Mouse (Mus musculus): ENCODE results near the gene Nup43. TPM values are rescaled to one million over a fixed set of nuclear protein-coding genes. Genes with fewer than 3 reads are reported as not detected.

The Nup43 gene
- total and polyA plus RNA-seq, 3 experiments: 47.9 to 117 (median 73.5) TPM

DNA sequence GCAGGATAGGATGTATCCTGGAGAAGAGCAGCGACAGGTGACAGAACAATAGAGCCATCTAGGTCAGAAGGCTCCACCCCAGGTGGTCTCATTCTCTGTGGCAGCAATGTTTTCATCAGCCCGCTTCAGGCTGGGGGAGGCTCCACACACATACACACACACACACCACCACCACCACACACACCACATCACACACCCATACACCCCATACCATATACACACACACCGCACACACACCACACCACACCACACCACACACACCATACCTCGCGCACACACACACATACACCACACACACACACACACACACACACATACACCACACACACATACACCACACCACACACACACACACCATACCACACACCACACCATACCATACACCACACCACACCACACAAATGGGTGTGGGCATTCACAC is 47.5 kb upstream of the Nup43 start:
- no peak for DNase-seq (ENCODE audit: extremely low read depth)
- H3K36me3 ChIP-seq (replicated peaks in 1 of 2; ENCODE audit: control insufficient read depth in 1 of 2, insufficient read depth in 1 of 2, low read length in 1 of 2): peaks cover 0 to 14% of the 10 kb centered on the region in 2 experiments
- no peaks in the 10 kb centered on the region for H3K27me3 ChIP-seq (replicated peaks)
- no peak for TF ChIP-seq KAT2A (IDR thresholded peaks at IDR 0.05; ENCODE audit: insufficient replicate concordance, low read length)
- TF ChIP-seq ELF1 (IDR thresholded peaks at IDR 0.05; ENCODE audit: low read depth, low read length): no peak
- no peak for TF ChIP-seq PAX5 (IDR thresholded peaks at IDR 0.05; ENCODE audit: low read length)
- no peak for TF ChIP-seq JUND (conservative IDR thresholded peaks at IDR 0.05; ENCODE audit: low read depth, low read length)
- no peak for TF ChIP-seq ZNF384 (IDR thresholded peaks at IDR 0.05; ENCODE audit: low read depth, low read length)
- TF ChIP-seq ZMIZ1 (IDR thresholded peaks at IDR 0.05; ENCODE audit: low read depth, low read length): no peak
- TF ChIP-seq TBP (conservative IDR thresholded peaks at IDR 0.05; ENCODE audit: low read depth, low read length): no peak
- no peak for TF ChIP-seq JUN (IDR thresholded peaks at IDR 0.05; ENCODE audit: insufficient read depth, low read depth, low read length)
- no peak for TF ChIP-seq HCFC1 (IDR thresholded peaks at IDR 0.05; ENCODE audit: low read depth, low read length)
- no peak for TF ChIP-seq NELFE (IDR thresholded peaks at IDR 0.05; ENCODE audit: low read depth, low read length)
- TF ChIP-seq RCOR1 (conservative IDR thresholded peaks at IDR 0.05; ENCODE audit: low read depth, low read length): no peak
- TF ChIP-seq CHD1 (IDR thresholded peaks at IDR 0.05; ENCODE audit: low read depth, low read length): no peak
- TF ChIP-seq BHLHE40 (IDR thresholded peaks at IDR 0.05; ENCODE audit: low read depth, low read length): no peak
- TF ChIP-seq RAD21 (IDR thresholded peaks at IDR 0.05; ENCODE audit: low read depth, low read length): no peak
- dilution Hi-C loops (cut with MboI; ENCODE audit: extremely low pct_ligation_motif_present, extremely low pct_unique_long_range_greater_than_20kb, low sequenced_read_pairs): no loop called here
- H3K9me3 ChIP-seq (replicated peaks; ENCODE audit: low read length): no peaks in the 10 kb centered on the region
- H3K4me2 ChIP-seq (ENCODE audit: insufficient read depth, low read depth, poor library complexity, severe bottlenecking): no peak overlapping the region
- no peak overlapping the region for H3K27ac ChIP-seq (ENCODE audit: insufficient read depth, low read depth)
- H3K4me1 ChIP-seq (ENCODE audit: control insufficient read depth in 1 of 2, insufficient read depth in 2 of 2): peaks cover 0 to 10% of the 10 kb centered on the region in 2 experiments; a peak in 2 of 4 replicates
- no peaks in the 10 kb centered on the region for H3K79me2 ChIP-seq (replicated peaks; ENCODE audit: control insufficient read depth, extremely low read depth, insufficient read depth, poor library complexity, severe bottlenecking)
- H3K9ac ChIP-seq (ENCODE audit: insufficient read depth, low read depth): no peak overlapping the region
- no peak overlapping the region for H3K4me3 ChIP-seq (replicated peaks in 1 of 3; ENCODE audit: low read depth in 2 of 3, low read length in 2 of 3, poor library complexity in 1 of 3)
- in situ Hi-C loops (cut with MboI; ENCODE audit: low pct_ligation_motif_present, low pct_unique_long_range_greater_than_20kb, low sequenced_read_pairs): no loop called here

DNA sequence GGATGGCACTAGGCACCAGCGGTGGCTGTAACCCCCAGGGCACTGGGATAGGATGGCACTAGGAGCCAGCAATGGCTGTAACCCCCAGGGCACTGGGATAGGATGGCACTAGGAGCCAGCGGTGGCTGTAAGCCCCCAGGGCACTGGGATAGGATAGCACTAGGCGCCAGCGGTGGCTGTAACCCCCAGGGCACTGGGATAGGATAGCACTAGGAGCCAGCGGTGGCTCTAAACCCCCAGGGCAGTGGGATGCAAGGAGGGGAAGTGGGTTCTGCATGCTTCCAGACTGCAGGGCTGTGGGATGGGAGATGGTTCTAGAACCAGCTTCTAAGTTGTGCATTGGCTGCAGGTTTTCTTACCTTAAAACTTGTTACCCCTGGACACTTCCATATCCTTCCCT is 46.6 kb upstream of the Nup43 start:
- peaks cover 0 to 14% of the 10 kb centered on the region in 2 experiments for H3K36me3 ChIP-seq (replicated peaks in 1 of 2; ENCODE audit: control insufficient read depth in 1 of 2, insufficient read depth in 1 of 2, low read length in 1 of 2)
- TF ChIP-seq TCF12 (IDR thresholded peaks at IDR 0.05; ENCODE audit: low read depth, low read length) (no peak), MAZ (IDR thresholded peaks at IDR 0.05; ENCODE audit: low read depth, low read length) (no peak), CHD2 (IDR thresholded peaks at IDR 0.05; ENCODE audit: low read length) (no peak), CTCF (conservative IDR thresholded peaks at IDR 0.05 in 1 of 2, IDR thresholded peaks at IDR 0.05 in 1 of 2; ENCODE audit: low read depth in 2 of 2, low read length in 2 of 2) (no peak), ZNF384 (IDR thresholded peaks at IDR 0.05; ENCODE audit: low read depth, low read length) (no peak), TBP (conservative IDR thresholded peaks at IDR 0.05; ENCODE audit: low read depth, low read length) (no peak), EP300 (IDR thresholded peaks at IDR 0.05; ENCODE audit: low read length) (no peak)
- no peaks in the 10 kb centered on the region for H3K9me3 ChIP-seq (replicated peaks; ENCODE audit: low read length)
- H3K4me2 ChIP-seq (ENCODE audit: insufficient read depth, low read depth, poor library complexity, severe bottlenecking): no peak overlapping the region
- H3K27ac ChIP-seq (ENCODE audit: insufficient read depth, low read depth): no peak overlapping the region
- no peaks in the 10 kb centered on the region for H3K79me2 ChIP-seq (replicated peaks; ENCODE audit: control insufficient read depth, extremely low read depth, insufficient read depth, poor library complexity, severe bottlenecking)
- peaks cover 0 to 10% of the 10 kb centered on the region in 2 experiments; a peak in 2 of 4 replicates for H3K4me1 ChIP-seq (ENCODE audit: control insufficient read depth in 1 of 2, insufficient read depth in 2 of 2)
- dilution Hi-C loops (cut with MboI; ENCODE audit: extremely low pct_ligation_motif_present, extremely low pct_unique_long_range_greater_than_20kb, low sequenced_read_pairs) (no loop called here), in situ Hi-C loops (cut with MboI; ENCODE audit: low pct_ligation_motif_present, low pct_unique_long_range_greater_than_20kb, low sequenced_read_pairs) (no loop called here)
- DNase-seq (ENCODE audit: extremely low read depth): no peak
- H3K27me3 ChIP-seq (replicated peaks): no peaks in the 10 kb centered on the region
- H3K9ac ChIP-seq (ENCODE audit: insufficient read depth, low read depth): no peak overlapping the region
- no peak overlapping the region for H3K4me3 ChIP-seq (replicated peaks in 1 of 3; ENCODE audit: low read depth in 2 of 3, low read length in 2 of 3, poor library complexity in 1 of 3)
